Mouse (Mus musculus): ENCODE results near the gene Cyp26b1.

GRCm38 (mm10) chr6:84641062-84641431, 47.3 kb upstream of the Cyp26b1 start:
- TF ChIP-seq EP300 (IDR thresholded peaks at IDR 0.05; ENCODE audit: low read depth) = no peak
- no peak for TF ChIP-seq CTCF (IDR thresholded peaks at IDR 0.05; ENCODE audit: low read depth)

Measured in heart, postnatal 0 days (tissue).